Mouse (Mus musculus) forebrain, embryonic 11.5 days (tissue): Measurements from ENCODE around the gene Luzp1. TPM values are rescaled to one million over a fixed set of nuclear protein-coding genes. Genes with fewer than 3 reads are reported as not detected.
A peak's percentile ranks its signal among the peaks of the same experiment; 100 is the strongest.

Experiments used
- ATAC-seq: fragments of 200-750 bp; cut with Nextera tagmentation; replicated peaks from 2 replicates; pipeline ENCODE4 v1.8.0; 2017; ENCODE audit warnings: moderate TSS enrichment; ENCODE audit not compliant: low FRiP score
- DNase-seq: peaks from one replicate; pipeline ENCODE4 v3.0.0-alpha.2; 2017; ENCODE audit warnings: low spot score
- H3K27ac ChIP-seq: fragments of 300-500 bp; sonication (generic); 2 replicates; pipeline ENCODE4 v1.5.1; 2014; ENCODE audit warnings: low read depth, low read length
- H3K27me3 ChIP-seq: fragments of 300-500 bp; sonication (generic); 2 replicates; pipeline ENCODE4 v1.6.1; 2014; ENCODE audit warnings: mild to moderate bottlenecking, low read length, mixed read lengths; ENCODE audit not compliant: control insufficient read depth, insufficient read depth
- H3K36me3 ChIP-seq: fragments of 300-500 bp; sonication (generic); 2 replicates; pipeline ENCODE4 v1.6.1; 2014; ENCODE audit warnings: mild to moderate bottlenecking, low read length, moderate library complexity, mixed read lengths; ENCODE audit not compliant: control insufficient read depth, insufficient read depth
- H3K4me1 ChIP-seq: fragments of 300-500 bp; sonication (generic); replicated peaks from 2 replicates; pipeline ENCODE4 v1.6.1; 2014; ENCODE audit warnings: low read length, mixed read lengths; ENCODE audit not compliant: control insufficient read depth, insufficient read depth
- H3K4me2 ChIP-seq: fragments of 300-500 bp; sonication (generic); 2 replicates; pipeline ENCODE4 v1.6.1; 2014; ENCODE audit warnings: low read depth, mild to moderate bottlenecking, low read length, moderate library complexity, mixed read lengths; ENCODE audit not compliant: severe bottlenecking
- H3K4me3 ChIP-seq: fragments of 300-500 bp; sonication (generic); 2 replicates; pipeline ENCODE4 v1.5.1; 2014; ENCODE audit warnings: low read depth, low read length
- H3K9ac ChIP-seq: fragments of 300-500 bp; sonication (generic); 2 replicates; pipeline ENCODE4 v1.6.1; 2014; ENCODE audit warnings: low read length
- H3K9me3 ChIP-seq: fragments of 300-500 bp; sonication (generic); 2 replicates; pipeline ENCODE4 v1.6.1; 2016; ENCODE audit warnings: low read length, mixed read lengths; ENCODE audit not compliant: control insufficient read depth
- WGBS: fragments of 180-500 bp; shearing (Covaris S2); extraction: QIAGEN DNeasy Blood & Tissue Kit; methylation state at CpG from one replicate; pipeline ENCODE4 v1.1.7; 2014; 5-methylcytosine and 5-hydroxymethylcytosine counted together
- polyA plus RNA-seq: library from polyadenylated mRNA; unstranded; fragments of >200 nt; fragmentation: Nextera tagmentation; extraction: Ambion mirVana; gene quantifications from 2 replicates; pipeline ENCODE4 v1.2.1, GENCODE M21; 2014

The Luzp1 gene
- polyA plus RNA-seq, 1 experiment from 2014 or later, result 119 TPM

DNA sequence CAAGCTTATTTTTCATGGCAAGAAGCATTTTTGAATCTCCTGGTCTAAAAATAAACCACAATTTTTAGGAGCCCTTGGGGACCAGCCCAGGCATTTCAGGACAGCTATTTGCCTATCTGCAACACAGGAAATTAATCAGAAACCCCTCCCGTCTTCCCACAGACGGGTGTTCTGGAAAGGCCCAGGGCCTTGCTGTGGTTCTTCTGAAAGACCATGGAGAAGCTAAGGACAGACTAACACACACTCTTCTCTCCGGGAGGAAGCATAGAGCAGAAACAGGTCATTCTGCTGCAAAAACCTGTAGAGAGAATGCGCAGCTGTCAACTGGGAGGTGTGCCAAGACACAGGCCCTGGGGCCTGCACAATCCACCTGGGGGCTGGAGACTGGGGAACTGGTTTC, 3.3 kb upstream of the Luzp1 start:
- no peak for DNase-seq
- H3K27ac ChIP-seq, result no peak overlapping the region
- H3K4me3 ChIP-seq, result no peak overlapping the region
- H3K4me2 ChIP-seq, result no peak overlapping the region
- no peak overlapping the region for H3K9ac ChIP-seq
- no peaks in the 10 kb centered on the region for H3K36me3 ChIP-seq
- peaks cover 17% of the 10 kb centered on the region for H3K27me3 ChIP-seq
- peaks cover 19% of the 10 kb centered on the region for H3K4me1 ChIP-seq
- no peak for ATAC-seq
- 79% methylated on average over 4 of the region's 4 CpGs for WGBS
- H3K9me3 ChIP-seq, result no peaks in the 10 kb centered on the region

DNA sequence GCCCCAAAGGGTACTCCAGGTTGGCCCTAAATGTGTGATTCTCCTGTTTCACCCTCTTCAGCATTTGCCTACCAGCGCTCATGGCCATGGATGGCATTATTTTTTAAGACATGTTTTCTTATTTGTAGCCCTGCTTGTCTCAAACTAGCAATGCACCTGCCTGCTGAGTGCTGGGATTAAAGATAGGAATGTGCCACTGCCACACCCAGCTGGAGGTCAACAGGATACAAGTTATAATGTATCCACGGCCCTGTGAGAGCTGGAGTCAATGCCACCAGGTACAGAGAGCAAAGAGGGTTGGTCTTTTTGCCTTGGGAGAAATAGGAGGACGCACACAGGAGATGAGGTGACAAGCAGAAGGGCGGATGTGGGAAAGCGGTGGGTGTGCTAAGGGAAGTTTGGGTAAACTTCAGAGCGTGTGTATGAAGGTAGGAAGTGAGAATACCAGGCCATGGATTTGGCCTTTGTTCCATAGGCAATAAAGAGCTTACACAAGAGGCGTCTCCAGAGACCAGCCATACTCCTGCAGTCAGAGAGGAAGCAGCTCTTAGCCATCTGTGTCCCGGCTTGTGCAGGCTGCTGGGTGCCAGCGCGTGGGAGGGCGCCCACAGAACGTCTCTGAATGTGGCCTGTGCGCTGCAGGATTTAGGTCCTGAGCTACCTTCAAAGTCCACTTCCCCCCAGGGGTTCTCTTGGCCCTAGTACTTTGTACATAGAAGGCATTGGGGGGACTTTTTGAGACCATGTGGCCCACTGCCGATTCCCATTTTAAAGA, 821 bp upstream of the Luzp1 start:
- DNase-seq, result no peak
- no peak; the same call in 1 of the 2 replicates for ATAC-seq
- H3K4me2 ChIP-seq, result no peak overlapping the region
- 77% methylated on average over 14 of the region's 14 CpGs for WGBS
- no peak overlapping the region for H3K4me3 ChIP-seq
- peaks cover 7% of the 10 kb centered on the region; the same call in 1 of the 2 replicates for H3K4me1 ChIP-seq
- H3K27me3 ChIP-seq, result peaks cover 3% of the 10 kb centered on the region; the same call in 1 of the 2 replicates
- no peak overlapping the region for H3K9ac ChIP-seq
- no peaks in the 10 kb centered on the region for H3K9me3 ChIP-seq
- H3K27ac ChIP-seq, result no peak overlapping the region
- H3K36me3 ChIP-seq, result no peaks in the 10 kb centered on the region

DNA sequence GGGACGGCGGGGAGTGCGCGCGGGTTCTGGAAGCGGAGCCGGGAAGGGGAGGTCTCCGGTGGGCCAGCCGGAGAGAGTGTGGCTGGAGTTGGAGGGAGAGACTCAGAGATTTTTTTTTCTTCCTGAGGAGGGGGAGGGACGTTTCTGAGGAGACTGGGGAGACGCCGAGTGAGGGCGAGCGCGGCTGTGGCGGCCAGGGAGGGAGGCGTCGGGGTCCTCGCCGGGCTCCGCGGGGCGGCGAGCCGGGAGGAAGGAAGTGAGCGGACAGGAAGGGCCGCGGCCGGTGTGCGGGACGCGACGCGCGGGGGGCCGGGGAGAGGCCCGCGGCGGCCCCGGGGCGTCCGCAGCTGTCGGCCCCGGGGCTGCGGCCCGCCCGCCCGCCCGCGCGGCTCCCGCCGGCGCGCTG, 383 bp downstream of the Luzp1 start:
- under 1% methylated on average over 20 of the region's 55 CpGs for WGBS
- Histone ChIP-seq H3K27me3 (no peaks in the 10 kb centered on the region), H3K36me3 (no peaks in the 10 kb centered on the region), H3K4me3 (peak overlapping the region; percentile 92), H3K9ac (peak overlapping the region; percentile 83), H3K27ac (peak overlapping the region; percentile 96), H3K4me2 (peak overlapping the region; percentile 58), H3K4me1 (peaks cover 7% of the 10 kb centered on the region; the same call in 1 of the 2 replicates), H3K9me3 (no peaks in the 10 kb centered on the region)
- ATAC-seq, result peak; percentile 80
- no peak for DNase-seq

DNA sequence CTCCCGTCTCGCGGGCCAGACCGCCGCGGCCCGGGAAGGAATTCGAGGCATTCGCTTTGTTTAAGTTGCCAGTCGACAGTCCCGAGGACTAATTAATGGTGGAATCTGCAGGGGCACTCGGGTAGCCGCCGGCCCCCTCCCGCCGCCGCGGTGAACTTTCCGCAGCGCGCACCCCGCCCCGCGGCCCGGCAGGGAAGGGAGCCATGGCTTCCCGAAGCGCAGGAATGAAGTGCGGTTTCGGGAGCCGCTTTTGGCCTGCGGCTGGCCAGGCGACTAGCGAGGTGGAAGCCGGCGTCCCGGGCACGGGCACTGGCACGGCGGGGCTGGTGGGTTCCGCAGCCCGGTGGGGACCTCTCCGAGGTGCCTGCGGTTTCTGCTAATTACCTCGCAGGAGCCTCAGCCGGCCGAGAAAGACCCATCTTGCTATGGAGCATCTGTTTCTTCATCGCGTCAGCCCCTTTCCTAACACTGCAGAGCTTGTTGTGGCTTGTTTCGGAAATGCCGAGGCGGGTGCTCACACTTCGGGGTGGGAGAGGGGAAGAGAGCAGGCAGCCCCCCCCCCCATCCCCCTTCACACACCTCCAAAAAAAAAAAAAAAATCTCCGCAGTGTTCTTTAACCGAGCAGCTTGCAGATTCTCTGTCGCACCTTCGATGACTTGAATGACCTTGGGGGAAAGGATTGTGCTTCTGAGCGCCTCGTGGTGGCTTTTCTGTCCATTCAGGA, 948 bp downstream of the Luzp1 start:
- Histone ChIP-seq H3K4me3 (peak overlapping the region; percentile 92), H3K27ac (peak overlapping the region; percentile 96), H3K9me3 (no peaks in the 10 kb centered on the region), H3K4me2 (peak overlapping the region; percentile 58), H3K36me3 (no peaks in the 10 kb centered on the region), H3K4me1 (peaks cover 7% of the 10 kb centered on the region; the same call in 1 of the 2 replicates), H3K9ac (peak overlapping the region; percentile 83), H3K27me3 (no peaks in the 10 kb centered on the region)
- ATAC-seq (no peak), DNase-seq (peak; percentile 82)
- under 1% methylated on average over 57 of the region's 58 CpGs for whole genome bisulfite sequencing

DNA sequence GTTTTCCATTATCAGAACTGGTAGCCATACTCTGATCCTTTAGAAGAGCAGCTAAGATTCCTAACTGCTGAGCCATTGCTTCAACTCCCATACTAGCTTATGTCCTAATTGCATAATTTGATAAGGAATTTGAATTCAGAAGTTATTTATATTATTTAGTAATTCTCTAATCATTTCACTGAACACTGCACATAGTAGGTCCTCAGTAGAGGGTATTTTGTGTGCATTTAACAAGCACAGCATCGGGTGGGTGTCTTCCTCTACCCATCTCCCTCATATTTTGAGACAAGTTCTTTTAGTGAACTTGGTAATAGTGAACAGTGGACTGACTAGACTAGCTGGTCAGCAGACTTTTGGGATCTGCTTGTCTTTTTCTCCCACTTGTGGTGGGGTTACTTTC, 7.1 kb downstream of the Luzp1 start:
- Histone ChIP-seq H3K9me3 (no peaks in the 10 kb centered on the region), H3K27ac (no peak overlapping the region), H3K9ac (no peak overlapping the region), H3K36me3 (no peaks in the 10 kb centered on the region), H3K4me3 (no peak overlapping the region), H3K4me2 (no peak overlapping the region), H3K4me1 (peaks cover 3% of the 10 kb centered on the region; the same call in 1 of the 2 replicates), H3K27me3 (no peaks in the 10 kb centered on the region)
- DNase-seq (no peak), ATAC-seq (no peak)
- 94% methylated on average over 1 of the region's 1 CpGs for WGBS

DNA sequence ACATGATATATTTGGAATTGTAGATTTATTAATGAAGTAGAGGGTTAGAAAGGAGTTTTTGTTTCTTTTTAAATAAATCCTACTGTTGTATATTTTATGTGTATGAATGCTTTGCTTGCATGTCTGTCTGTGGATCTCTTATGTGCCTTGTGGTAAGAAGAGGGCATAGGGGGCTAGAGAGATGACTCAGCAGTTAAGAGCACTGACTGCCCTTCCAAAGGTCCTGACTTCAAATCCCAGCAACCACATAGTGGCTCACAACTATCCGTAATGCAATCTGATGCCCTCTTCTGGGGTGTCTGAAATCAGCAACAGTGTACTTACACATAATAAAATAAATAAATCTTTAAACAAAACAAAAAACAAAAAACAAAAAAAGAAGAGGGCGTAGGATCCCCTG, 17.0 kb downstream of the Luzp1 start:
- DNase-seq, result no peak
- H3K36me3 ChIP-seq, result no peaks in the 10 kb centered on the region
- no peak overlapping the region for H3K27ac ChIP-seq
- no peak overlapping the region for H3K9ac ChIP-seq
- 92% methylated on average over 2 of the region's 2 CpGs for WGBS
- H3K9me3 ChIP-seq, result no peaks in the 10 kb centered on the region
- H3K27me3 ChIP-seq, result no peaks in the 10 kb centered on the region
- H3K4me2 ChIP-seq, result no peak overlapping the region
- no peak for ATAC-seq
- H3K4me1 ChIP-seq, result no peaks in the 10 kb centered on the region
- H3K4me3 ChIP-seq, result no peak overlapping the region

DNA sequence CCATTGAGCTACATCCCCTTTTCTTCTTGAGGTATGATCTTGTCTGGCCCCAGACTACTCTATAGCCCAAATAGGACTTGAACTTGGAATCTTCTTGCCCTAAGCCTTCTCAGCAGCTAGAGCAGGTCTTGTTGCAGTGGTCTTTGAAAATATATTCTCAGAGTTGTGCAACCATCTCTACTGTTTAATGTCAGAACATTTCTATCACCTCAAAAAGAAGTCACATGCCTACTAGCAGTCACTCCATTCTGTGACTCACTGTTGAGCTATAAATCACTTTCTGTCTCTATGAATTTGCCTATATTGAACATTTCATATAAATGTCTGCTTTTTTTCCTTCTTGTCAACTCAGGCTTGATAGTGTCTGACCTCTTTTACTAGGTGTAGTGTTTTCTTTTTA, 26.4 kb downstream of the Luzp1 start:
- DNase-seq, result no peak
- H3K27ac ChIP-seq, result no peak overlapping the region

DNA sequence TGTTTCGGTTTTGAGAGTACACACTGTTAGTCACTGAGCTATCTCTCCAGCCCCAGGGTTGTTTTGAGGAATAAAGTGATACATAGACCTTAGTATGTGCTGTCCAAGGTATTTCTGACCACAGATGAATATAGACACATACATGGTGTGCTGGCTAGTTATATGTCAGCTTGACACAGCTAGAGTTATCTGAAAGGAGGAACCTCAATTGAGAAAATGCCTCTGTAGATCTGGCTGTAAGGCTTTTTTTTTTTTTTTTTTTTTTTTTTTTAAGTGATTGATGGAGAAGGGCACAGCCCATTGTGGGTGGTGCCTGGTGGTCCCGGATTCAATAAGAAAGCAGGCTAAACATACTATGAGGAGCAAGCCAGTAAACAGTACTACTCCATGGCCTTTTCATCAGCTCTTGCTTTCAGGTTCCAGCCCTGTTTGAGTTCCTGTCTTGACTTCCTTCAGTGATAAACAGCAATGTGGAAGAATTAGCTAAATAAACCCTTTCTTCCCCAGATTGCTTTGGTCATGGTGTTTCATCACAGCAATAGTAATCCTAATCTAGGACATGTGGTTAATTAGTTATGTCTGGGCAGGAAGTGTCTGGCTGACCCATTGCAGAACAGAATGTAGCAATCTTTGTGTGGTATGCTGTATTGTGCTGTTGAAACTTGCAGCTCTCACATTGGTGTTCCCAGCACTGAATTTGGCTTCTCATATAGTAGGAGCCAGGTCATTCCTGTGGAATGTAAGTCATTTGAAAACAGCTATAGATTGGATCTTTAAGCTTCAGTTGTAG, 36.1 kb downstream of the Luzp1 start:
- no peak overlapping the region for H3K9ac ChIP-seq
- no peaks in the 10 kb centered on the region for H3K4me1 ChIP-seq
- H3K27ac ChIP-seq, result no peak overlapping the region
- no peaks in the 10 kb centered on the region for H3K36me3 ChIP-seq
- H3K4me2 ChIP-seq, result no peak overlapping the region
- H3K9me3 ChIP-seq, result no peaks in the 10 kb centered on the region
- 69% methylated on average over 2 of the region's 2 CpGs for WGBS
- DNase-seq (no peak), ATAC-seq (no peak)
- H3K4me3 ChIP-seq, result no peak overlapping the region
- H3K27me3 ChIP-seq, result no peaks in the 10 kb centered on the region

More for the DNA sequence above, 26.4 kb downstream of the Luzp1 start:
- Histone ChIP-seq H3K9me3 (no peaks in the 10 kb centered on the region), H3K4me3 (no peak overlapping the region), H3K9ac (no peak overlapping the region), H3K27me3 (no peaks in the 10 kb centered on the region), H3K4me1 (no peaks in the 10 kb centered on the region), H3K4me2 (no peak overlapping the region), H3K36me3 (no peaks in the 10 kb centered on the region)
- no peak for ATAC-seq
